Mouse (Mus musculus) left cerebral cortex, adult 2 months (tissue): ENCODE data around the gene Stil. TPM values are rescaled to one million over a fixed set of nuclear protein-coding genes. Genes with fewer than 3 reads are reported as not detected.
A peak's percentile ranks its signal among the peaks of the same experiment; 100 is the strongest.

ENCODE experiments used
- DNase-seq, 2 experiments: peaks; one replicate each; pipeline ENCODE4 v3.0.0; 2021 to 2022; ENCODE audit warnings: low spot score in 2 of 2, mixed read lengths in 1 of 2; ENCODE audit errors: extremely low spot score in 1 of 2
- H3K27ac ChIP-seq: fragments of 200-600 bp; 2 replicates; pipeline ENCODE4 v1.8.1; 2022
- H3K4me3 ChIP-seq: fragments of 200-600 bp; 2 replicates; pipeline ENCODE4 v1.8.1; 2022
- CTCF ChIP-seq: fragments of 200-600 bp; IDR thresholded peaks from 2 replicates; pipeline ENCODE4 v1.8.1; 2022; ENCODE audit warnings: antibody characterized with exemption, mild to moderate bottlenecking, moderate library complexity
- intact Hi-C: fragments of 180-260 bp; cut with DNase I; formaldehyde crosslinking; loops from one replicate; pipeline ENCODE4 v1.15.1; 2025
- total RNA-seq, 2 experiments: library from RNA; stranded (reverse); gene quantifications; 2 replicates each; pipeline ENCODE4 v1.2.3; 2021

Stil gene
- total RNA-seq, 2 experiments from 2014 or later = 0.36 to 0.98 TPM

- Histone ChIP-seq H3K27ac (peak overlapping the region; percentile 50), H3K4me3 (no peak overlapping the region)
- DNase-seq = peak in 1 of 2 experiments; percentile 28
- intact Hi-C loops = loop anchor here (5.0 kb wide), 1 partner anchor 55 kb away; no protein-coding TSS in a partner anchor
- no peak for TF ChIP-seq CTCF
Observed at GRCm38 (mm10) chr4:115052343-115053005, 52.5 kb downstream of the Stil start.

- DNase-seq = no peak
- Histone ChIP-seq H3K4me3 (no peak overlapping the region), H3K27ac (no peak overlapping the region)
- intact Hi-C loops = loop anchor here (5.0 kb wide), 1 partner anchor 68 kb away; the partner anchor contains the start of gene Cmpk1
- no peak for TF ChIP-seq CTCF
Observed at GRCm38 (mm10) chr4:115055044-115055443, 55.1 kb downstream of the Stil start.

- Histone ChIP-seq H3K4me3 (no peak overlapping the region), H3K27ac (no peak overlapping the region)
- intact Hi-C loops = loop anchor here (5.0 kb wide), 1 partner anchor 68 kb away; the partner anchor contains the start of gene Cmpk1
- DNase-seq = no peak
- no peak for TF ChIP-seq CTCF
Observed at GRCm38 (mm10) chr4:115055691-115056090, 55.7 kb downstream of the Stil start.

GRCm38 (mm10) chr4:115056371-115056920 is 56.5 kb downstream of the Stil start, which contains the start of gene Tal1:
Gene Tal1, plus strand, starts transcription at chr4:115056426.
- no peak for TF ChIP-seq CTCF
- Histone ChIP-seq H3K27ac (peak within 1 kb of the TSS; percentile 80), H3K4me3 (peak within 1 kb of the TSS; percentile 44)
- no peak for DNase-seq
- intact Hi-C loops = loop anchor here (5.0 kb wide), 1 partner anchor 69 kb away; the partner anchor contains the start of gene Cmpk1

GRCm38 (mm10) chr4:115056921-115057673 is 57.1 kb downstream of the Stil start:
- TF ChIP-seq CTCF = no peak
- peak overlapping the region; percentile 44 for H3K4me3 ChIP-seq
- peak in 1 of 2 experiments; percentile 18 for DNase-seq
- H3K27ac ChIP-seq = peak overlapping the region; percentile 80
- intact Hi-C loops = loop anchor here (5.0 kb wide), 1 partner anchor 70 kb away; the partner anchor contains the start of gene Cmpk1

GRCm38 (mm10) chr4:115057674-115058316 is 57.8 kb downstream of the Stil start:
- intact Hi-C loops = loop anchor here (1.0 to 5.0 kb wide), 2 partner anchors 70 to 155 kb away; partner anchors contain the start of gene Cmpk1
- Histone ChIP-seq H3K27ac (peak overlapping the region; percentile 80), H3K4me3 (peak overlapping the region; percentile 44)
- TF ChIP-seq CTCF = no peak
- no peak for DNase-seq

- TF ChIP-seq CTCF = no peak
- intact Hi-C loops = loop anchor here (1.0 to 5.0 kb wide), 2 partner anchors 71 to 156 kb away; partner anchors contain the start of gene Cmpk1
- Histone ChIP-seq H3K27ac (no peak overlapping the region; the same call in 1 of the 2 replicates), H3K4me3 (peak overlapping the region; percentile 44; the same call in 1 of the 2 replicates)
- DNase-seq = no peak
Observed at GRCm38 (mm10) chr4:115058317-115058761, 58.4 kb downstream of the Stil start.

GRCm38 (mm10) chr4:115058871-115059590 is 59.1 kb downstream of the Stil start:
- intact Hi-C loops = loop anchor here (1.0 to 5.0 kb wide), 2 partner anchors 72 to 157 kb away; partner anchors contain the start of gene Cmpk1
- H3K27ac ChIP-seq = peak overlapping the region; percentile 41; the same call in 1 of the 2 replicates
- TF ChIP-seq CTCF = no peak
- peak overlapping the region; percentile 17; the same call in 1 of the 2 replicates for H3K4me3 ChIP-seq
- no peak for DNase-seq

GRCm38 (mm10) chr4:115059871-115060270 is 59.9 kb downstream of the Stil start:
- intact Hi-C loops = loop anchor here (5.0 to 10.0 kb wide), 3 partner anchors 73 to 877 kb away; partner anchors contain the start of genes Cmpk1 and Dmbx1
- H3K27ac ChIP-seq = no peak overlapping the region
- TF ChIP-seq CTCF = no peak
- peak overlapping the region; percentile 14; the same call in 1 of the 2 replicates for H3K4me3 ChIP-seq
- no peak for DNase-seq

GRCm38 (mm10) chr4:115060753-115061152 is 60.8 kb downstream of the Stil start:
- intact Hi-C loops = loop anchor here (5.0 to 10.0 kb wide), 2 partner anchors 386 to 877 kb away; partner anchors contain the start of gene Dmbx1
- TF ChIP-seq CTCF = no peak
- Histone ChIP-seq H3K27ac (no peak overlapping the region), H3K4me3 (no peak overlapping the region)
- DNase-seq = no peak
